Mouse (Mus musculus) embryo, embryonic 10.5 days (tissue): ENCODE measurements around the gene Epha5.

Experiments
- DNase-seq: peaks from one replicate; pipeline ENCODE4 v3.0.0-alpha.2; 2015; ENCODE audit warnings: low spot score

The Epha5 gene

DNA sequence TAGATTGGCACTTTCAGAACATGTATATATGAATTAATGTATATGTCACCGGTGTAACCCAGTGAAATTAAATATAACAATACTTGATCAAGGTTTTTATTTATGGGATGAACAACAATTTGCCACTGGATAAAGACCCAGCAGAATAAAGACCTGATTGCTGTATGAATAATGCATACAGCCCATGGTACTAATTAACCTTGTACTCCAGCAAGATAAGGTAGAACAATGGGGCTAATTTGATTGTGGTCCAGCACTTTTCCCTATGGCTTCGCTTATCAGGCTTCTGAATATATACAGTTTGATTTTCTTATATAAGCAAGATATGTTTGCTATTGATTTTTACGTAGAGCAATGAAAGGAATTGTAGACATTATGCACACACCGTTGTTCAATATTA lies 103.6 kb downstream of the Epha5 start:
- DNase-seq: no peak

DNA sequence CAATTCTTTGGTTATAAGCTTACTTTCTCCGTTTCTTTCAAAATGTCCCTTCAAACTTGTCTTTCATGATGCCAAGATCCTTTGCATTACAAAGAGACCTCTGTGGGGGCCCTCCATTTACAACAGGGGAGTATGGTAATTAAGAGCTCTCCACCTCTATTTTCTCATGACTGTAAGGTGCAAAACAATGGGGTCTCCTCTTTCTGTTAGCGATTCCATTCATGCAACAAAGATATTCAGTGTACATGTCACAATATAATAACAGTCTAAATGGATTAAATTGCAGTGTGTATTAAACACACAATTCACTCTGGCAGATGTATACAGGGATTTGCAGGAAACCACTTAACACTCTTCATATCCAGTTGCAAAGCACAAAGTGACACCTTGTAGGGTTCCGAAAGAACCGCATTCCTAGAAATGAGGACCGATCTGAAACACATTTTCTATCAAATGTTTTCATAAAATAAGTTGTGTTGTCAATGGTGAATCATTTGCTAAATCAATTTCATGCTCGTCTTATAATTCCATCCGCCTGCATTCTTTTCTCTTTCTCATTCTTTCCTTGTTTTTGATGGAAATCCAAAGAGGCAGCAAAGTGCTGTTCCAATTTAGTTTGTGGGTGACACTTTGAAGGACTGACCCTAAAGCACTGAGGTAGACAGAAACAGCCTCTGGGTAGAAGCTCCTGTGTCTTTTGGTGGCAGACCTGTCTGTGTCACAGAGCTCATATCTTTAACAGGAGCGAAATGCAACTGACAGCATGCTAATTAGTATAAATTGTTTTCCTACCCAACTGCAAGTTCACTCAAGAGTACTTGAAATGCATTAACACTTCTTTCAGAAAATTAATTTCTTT lies 118.1 kb downstream of the Epha5 start:
- DNase-seq: peak; percentile 9

DNA sequence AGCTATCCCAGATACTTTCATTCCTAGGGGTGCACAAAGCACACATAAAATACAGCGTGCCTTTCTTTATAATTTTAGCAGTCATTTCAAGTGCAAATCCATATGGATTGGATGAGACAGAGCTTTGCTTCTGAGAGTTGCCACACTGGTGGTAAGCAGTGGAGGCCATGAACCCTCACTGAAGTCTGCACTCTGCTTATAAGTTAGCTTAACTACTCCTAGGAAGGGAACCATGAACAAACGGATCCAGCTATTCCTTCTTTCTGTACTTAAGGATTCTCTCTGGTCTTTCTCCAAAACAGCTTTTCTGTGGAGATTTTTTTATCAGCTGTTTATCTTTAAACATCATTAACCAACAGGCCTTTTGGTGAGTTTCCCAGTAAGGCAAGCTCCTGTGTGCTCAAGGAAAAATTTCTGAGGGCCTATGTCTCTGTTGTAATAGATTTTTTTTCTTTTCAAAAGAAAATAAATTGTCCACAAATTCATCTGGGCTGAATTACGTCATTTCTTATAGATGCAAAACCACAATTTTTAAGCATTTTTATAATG lies 127.7 kb downstream of the Epha5 start:
- no peak for DNase-seq

DNA sequence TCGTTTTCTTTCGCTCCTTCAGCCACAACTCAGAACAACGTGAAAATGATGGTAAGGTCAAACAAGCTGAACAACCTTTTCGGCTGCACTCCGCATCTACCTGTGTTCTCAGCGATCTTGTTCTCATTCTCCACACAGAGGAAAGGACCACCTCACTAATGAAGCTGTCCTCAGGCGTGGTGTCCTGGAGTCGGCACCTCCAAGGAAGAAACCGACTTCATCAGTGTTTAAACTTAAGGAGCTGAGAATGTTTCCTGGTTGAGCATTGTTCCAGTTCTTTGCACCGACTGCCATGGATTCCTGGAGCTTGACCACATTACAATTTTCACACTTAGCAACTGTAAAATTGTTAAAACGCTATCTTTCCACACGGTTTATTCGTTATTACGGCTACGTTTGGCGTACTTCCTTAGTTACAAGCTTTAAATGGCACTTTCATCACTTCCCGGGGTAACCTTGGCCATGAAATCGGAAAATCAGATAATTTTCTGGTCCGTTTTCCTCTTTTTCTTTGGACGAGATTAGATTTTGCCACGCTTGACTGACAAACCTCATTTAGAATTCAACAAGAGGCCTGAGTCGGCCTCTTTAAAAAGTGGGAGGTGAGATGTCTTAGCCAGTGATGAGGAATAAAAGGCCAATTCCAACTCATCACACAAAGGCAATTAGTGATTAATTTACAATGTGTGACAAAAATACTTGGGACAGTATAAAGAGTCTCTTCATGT lies 135.7 kb downstream of the Epha5 start:
- DNase-seq: peak; percentile 63

DNA sequence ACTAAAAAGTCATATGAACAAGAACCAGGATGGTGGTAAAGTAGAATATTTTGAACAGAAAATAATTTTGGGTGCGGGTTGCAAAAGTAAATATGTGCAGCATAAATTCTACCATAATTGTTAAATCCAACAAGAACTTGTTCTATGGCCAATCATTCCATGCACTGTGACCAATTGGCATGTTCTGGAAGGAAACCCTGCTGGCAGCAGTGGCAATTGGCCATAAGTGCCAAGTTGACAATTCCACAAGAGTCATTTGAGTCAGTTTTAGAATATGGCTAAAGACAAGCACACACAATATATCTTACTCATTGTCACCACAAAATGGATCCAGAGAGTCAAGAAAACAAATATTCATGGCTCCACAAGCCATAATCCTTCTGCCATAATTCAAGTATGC lies 140.2 kb downstream of the Epha5 start:
- DNase-seq: no peak

DNA sequence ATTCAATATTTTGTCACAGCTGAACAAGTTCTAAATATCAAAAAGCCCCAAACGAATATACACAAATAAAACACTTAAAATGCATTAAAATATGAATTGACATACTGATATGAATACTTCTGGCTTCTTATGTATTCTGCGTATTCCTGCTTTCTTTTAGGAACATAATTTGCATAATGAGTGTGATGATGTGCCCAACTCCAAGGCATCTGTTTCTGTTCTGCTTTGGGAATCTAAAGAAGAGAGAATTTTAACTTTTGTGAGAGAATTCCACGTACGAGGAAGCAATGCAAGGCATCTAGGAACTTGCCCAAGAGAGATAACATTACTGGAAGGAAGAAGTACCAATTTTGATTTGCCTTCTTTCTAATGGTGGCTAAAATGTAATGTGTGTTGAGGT lies 151.8 kb downstream of the Epha5 start:
- DNase-seq: no peak

DNA sequence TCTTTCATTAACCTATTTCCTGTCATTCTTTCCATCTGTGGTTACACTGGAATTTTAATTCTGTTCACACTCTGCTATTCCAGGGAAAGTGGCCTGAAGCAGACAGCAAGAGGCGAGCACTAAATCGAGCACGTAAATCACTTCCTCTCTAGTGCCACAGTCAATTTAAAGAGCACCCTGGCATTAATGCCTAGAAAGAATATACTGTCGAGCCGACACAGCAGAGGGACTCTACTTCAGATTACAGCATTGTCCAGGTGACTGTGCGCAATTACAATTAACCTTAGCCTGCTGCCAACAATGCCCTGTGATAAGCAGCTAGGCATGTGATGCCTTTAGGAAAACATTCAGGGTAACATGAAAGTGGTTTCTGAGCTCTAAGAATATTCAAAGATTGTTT lies 153.2 kb downstream of the Epha5 start:
- DNase-seq: no peak

DNA sequence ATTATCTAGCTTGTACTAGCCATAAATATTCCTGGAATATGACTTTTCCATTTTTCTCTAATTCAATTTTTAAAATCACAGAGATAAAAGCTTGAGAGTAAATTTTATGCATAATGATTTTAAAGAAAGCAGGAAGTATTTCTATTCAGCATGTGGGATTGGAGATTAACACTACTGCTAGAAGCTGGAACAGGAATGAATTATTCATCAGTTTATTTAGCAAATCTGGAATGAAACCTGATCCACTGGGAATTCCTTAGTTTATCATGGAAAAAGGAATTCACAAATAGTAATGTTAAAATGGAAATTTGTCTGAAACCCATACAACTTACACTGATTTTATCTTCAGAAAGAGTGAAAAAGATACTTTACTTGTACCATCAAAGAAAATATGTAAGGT lies 187.2 kb downstream of the Epha5 start:
- DNase-seq: no peak

DNA sequence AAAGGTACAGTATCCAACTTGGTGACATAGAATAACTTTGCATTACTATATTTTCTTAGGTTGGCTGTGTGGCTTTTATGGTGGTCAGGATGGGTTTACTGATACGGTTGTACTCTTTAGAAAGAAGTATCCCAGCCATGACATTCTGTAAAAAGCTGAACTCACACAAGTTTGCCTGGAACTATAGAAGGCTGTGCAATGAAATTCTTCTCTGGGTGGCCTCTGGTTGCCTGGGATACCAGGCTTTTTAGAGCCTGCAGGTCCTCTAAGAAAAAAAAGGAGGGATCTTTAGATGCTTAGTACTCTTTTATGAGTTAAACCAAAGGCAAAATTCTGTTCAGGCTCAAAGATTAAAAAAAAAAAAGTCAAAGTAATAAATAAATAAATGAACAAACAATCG lies 208.6 kb downstream of the Epha5 start:
- peak; percentile 62 for DNase-seq

DNA sequence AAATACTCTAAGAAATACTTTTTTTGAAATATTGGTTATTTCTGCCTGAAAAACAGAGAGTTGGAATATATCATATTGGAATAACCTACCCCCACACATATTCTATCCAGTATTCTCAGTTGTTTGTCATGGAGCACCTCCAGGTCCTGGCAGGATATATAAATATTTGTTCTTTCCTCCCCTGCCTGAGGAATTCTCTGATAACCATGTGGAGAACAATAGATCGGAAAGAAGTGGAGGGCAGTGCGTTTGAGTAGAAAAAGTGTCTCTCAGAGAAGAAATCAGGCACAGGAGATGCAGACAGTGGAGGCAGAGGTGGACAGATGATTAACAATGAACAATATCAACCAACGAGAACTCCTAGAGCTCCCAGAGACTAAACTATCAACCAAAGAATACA lies 223.8 kb downstream of the Epha5 start:
- DNase-seq: no peak

DNA sequence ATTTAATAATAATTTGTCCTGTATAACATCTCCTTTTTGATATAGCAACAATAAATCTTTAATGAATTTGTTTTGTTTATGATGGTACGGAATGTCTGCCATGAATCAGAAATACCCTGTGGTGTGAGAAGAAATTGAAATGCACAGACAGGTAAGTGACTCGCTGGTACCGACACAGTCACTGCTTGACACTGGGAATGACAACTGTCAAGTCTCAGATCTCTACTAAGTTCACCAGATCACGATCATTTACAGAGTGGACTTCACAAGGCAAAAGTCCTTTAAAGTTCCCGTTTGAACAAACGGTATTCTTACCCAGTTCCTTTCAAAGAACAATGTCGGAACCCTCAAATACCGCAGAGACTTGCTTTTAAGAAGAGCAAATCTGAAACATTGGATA lies 233.0 kb downstream of the Epha5 start:
- DNase-seq: no peak

DNA sequence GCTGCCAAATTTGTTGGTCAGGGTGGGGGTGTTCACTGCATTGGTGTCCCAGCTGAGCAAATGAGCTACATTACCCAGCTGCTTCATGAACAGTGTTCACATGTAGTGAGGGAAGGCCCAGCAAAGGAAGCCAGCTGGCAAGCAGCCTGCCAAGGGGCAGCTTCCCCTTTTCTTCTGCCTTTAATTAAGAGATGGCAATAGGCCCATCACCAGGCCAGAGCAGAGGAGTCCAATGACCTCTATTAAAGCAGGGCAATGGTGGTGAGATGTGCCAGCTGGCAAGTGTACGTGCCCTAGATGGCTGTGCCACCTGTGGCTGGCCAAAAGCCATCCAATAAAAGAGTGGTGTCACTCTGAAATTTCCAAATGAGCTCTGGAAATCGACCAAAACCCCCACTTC lies 264.1 kb downstream of the Epha5 start:
- no peak for DNase-seq

DNA sequence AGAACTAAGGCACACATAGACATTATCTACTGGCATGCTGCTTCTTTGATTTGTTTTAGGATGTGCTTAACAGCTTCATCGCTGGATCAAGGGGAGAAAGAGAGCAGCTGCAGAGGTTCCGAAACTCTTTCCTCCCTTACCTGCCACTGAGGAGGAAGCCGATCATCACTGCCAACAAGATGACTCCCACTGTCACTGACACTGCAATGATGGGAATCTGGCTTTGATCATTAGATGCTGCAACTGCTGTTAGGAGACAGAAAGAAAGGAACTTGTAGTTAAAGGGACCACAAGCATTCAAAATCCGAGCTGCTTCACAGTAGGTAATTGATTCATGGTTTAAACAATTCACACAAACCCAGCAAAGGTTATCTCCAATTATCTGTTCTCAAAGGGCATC lies 275.0 kb downstream of the Epha5 start:
- no peak for DNase-seq

DNA sequence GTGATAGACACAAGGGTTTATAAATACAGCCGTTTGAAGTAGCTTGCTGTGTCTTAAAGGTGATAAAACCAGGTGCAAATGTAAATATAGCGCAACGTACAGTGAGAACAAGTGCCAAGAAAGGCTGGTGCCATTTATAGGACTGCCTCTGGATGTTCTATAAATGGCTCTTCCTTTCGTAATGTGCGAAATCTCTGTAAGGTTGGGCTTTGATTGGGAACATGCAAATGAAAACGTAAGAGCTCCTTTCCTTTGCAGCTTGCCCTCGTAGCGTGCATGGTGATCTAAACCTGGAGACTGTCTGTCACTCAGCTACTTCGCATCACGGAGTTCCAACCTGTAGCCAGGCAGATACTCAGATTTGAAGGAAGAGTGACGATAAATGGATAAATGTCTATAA lies 321.2 kb downstream of the Epha5 start:
- DNase-seq: no peak

DNA sequence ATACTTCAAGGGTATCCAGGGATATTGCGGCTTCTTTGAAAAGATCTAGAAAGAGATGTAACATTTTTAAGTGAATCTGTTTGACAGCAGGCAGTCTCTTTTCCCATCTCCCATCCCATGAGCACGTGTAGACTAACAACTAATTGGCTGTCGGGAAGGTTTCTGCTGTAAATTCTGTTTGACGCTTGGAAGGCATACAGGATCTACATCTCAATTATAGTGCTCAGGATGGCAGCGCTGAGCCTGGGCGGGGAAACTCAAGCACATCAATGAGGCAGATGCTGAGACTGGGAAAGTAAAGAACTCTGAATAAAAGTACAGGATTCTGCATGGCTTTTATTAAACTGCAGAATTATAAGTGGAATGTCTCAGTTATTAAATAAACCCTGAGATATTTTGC lies 335.9 kb downstream of the Epha5 start:
- no peak for DNase-seq

DNA sequence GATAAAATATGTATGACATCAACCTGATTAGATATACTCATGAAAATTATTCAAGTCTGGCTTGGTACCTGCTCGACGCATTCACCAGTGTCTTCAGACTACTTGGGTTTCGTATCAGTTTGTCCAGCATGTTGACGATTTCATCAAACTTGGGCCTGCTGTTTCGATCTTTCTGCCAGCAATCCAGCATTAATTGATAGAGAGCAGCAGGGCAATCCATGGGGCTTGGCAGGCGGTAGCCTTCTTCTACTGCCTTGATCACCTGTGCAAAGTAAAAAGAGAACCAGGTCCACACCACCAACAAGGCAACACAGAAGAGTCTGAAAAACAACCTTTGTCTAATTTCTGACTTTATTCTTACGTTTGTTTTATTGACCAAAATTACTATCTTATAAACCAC lies 346.2 kb downstream of the Epha5 start:
- no peak for DNase-seq

DNA sequence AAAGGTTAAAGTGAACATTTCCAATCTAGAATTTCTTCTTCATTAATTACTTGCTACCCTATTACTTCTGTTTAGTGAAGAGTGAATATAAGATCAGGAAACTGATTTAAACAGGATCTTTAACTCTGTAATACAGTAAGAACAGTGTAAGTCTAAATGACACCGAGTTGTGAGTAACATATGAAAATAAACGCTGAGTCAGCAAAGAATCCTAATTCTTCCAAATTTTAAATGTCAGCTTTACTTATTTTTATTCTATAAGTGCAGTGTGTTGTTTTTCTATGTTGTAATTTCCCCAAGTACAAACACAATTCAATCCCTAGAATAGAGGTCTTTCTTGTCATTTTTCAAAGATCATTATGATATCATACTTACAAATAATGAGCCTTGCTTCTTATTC lies 363.3 kb downstream of the Epha5 start:
- no peak for DNase-seq

DNA sequence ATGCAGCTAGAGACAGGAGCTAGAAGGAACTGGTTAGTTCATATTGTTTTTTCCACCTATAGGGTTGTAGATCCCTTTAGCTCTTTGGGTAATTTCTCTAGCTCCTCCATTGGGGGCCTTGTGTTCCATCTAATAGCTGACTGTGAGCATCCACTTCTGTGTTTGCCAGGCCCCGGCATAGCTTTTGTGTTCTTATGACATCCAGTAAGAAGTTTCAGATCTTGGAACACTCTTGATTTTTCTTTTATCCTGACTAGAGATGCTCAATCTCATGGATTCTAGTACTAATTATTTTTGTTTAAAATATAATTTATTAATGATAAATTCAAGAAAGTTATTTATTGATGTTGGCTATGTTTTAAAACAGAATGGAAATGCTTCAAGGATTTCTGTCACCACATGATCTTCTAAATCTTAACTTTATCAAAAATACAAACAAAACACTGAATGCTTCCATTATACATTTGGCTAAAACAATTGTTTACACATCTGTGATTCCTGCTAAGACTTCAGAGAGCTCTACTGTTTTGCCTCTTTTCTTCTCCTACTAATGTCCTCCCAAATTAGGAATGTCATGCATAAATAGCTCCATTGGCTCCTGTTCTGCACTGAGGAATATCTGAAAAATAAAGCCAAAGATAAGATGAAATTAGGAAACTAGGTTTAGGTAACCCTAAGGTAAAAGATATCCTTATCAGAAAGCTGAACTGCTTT lies 379.8 kb downstream of the Epha5 start:
- no peak for DNase-seq
